Mouse (Mus musculus): Measurements from ENCODE around the gene Rhou.

- no peak for TF ChIP-seq POLR2A (IDR thresholded peaks at IDR 0.05; ENCODE audit: control insufficient read depth, extremely low read depth, insufficient read depth, low read length, poor library complexity)
- no peak for TF ChIP-seq CTCF (IDR thresholded peaks at IDR 0.05; ENCODE audit: borderline replicate concordance, control insufficient read depth, extremely low read depth, insufficient read depth, low read length, poor library complexity)
These were observed 1.6 kb downstream of the Rhou start for GRCm38 (mm10) chr8:123655351-123655779.

Data from thymus, adult 2 months (tissue).